Mouse (Mus musculus) 3T3-L1 (cell line): Measurements from ENCODE around the gene Mks1.

Source experiments
- DNase-seq: peaks from one replicate; pipeline ENCODE4 v3.0.0-alpha.2; 2015; ENCODE audit warnings: low read depth, low spot score

The Mks1 gene

GRCm38 (mm10) chr11:87852690-87853596 lies at the start of gene Mks1:
TSS of gene Mks1 (plus strand) at chr11:87853215.
- peak; percentile 88 for DNase-seq

DNA sequence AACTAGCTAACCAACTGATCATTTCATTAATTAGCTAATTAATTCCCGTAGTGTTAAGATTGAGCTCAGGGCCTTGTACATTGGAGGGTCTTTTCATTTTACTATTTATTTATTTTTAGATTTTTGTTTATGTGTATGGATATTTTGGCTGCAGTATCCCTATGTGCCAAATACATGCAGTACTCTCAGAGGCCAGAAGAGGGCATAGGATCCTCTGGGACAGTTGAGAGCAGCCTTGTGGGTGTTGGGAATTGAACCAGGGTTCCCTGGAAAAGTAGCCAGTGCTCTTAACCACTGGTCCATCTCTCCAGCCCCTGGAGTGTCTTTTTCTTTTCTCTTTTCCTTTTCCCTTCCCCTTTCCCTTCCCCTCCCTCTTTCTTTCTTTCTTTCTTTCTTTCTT lies 47.6 kb upstream of the Mks1 start:
- peak; percentile 68 for DNase-seq

DNA sequence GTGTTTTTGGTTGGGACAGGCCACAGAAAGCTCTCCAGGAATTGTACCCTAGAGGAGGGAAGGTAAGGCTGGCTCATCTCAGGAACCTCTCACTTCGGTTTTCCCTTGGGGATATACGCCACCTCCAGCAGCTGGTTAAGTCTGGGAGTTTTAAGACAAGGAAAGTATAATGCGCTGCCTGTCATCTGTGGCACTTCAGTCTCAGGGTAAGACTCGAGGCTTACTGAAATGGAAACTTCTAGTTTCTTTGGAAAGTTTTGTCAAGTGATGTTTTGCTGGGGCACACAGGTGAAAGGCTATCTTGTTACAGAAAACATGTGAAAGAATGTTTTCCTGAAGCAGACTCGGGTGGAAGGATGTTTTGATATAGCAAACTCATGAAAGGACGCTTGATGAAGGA lies 45.6 kb upstream of the Mks1 start:
- no peak for DNase-seq

DNA sequence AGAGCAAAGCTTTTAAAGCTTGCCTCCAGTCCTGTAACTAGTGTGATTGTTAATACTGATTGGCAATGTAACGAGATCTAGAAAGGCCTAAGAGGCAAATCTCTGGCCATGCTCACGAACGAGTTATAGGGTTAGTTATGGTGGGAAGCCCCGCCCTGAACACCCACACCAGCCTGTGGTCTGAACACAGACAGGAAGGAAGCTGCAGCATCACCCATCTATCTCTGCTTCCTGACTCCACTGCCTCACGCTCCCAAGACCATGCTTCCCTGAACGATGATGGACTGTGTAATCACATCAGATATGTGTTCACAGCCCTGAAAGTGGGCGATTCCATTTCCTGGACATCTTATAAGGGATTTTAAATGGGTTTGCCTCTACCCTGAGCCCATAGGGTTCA lies 44.8 kb upstream of the Mks1 start:
- DNase-seq = no peak

- no peak for DNase-seq
Measured at GRCm38 (mm10) chr11:87811396-87811795, 41.6 kb upstream of the Mks1 start.

- no peak for DNase-seq
Measured at GRCm38 (mm10) chr11:87814831-87815230, 38.2 kb upstream of the Mks1 start.

DNA sequence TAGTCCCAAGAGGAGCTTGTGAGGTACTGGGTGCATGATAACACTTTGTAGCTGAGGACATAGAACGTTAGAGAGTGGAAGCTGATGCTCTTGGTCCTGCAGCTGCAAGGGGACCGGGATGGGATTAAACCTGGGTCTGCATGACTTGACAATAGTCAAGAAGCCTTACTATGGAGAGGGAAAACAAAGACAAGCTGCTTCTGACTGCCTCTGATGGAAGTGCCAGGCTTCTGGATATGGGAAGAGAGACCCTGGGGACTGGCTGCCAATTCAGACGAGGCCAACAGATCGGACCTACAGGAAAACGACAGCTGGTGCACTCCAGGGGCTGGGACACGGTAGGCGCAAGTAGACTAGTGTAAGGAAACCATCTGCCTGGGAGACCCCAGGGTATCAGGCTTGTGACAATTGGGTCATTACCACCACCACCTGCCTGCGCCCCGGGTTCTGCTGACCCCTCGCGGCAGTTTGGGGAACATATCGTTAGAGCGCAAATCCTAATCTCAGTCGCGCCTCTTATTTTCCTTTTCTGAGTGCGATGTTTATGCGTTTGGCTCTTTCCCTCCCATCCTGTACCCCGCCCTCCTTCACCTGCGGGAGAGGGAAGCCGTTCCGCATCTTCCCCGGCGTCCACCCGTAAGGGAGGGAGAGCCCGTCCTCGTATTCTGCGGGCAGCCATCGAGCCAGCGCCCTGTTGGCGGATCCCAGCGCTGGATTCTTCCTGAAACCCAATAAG lies 36.1 kb upstream of the Mks1 start:
- no peak for DNase-seq

- no peak for DNase-seq
Measured at GRCm38 (mm10) chr11:87817443-87817773, 35.6 kb upstream of the Mks1 start.

DNA sequence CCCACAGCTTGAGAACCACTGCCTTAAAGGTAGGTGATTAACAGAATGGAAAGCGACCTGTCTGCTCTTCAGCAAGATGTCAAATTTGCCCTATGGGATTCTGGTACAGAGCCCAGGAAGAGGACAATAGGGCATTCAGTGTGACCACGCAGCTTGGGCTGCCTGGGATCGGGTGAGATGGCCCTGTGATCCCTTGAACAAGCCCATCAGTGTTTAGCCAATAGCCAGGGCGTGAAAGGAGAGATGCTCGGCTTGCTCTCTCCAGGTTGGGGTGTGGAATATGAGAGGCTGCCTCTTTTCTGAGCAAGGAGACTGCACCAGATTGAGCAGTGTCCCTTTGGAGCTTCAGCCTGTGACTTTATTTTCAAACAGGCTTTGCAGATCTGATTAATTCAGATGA lies 31.5 kb upstream of the Mks1 start:
- no peak for DNase-seq

DNA sequence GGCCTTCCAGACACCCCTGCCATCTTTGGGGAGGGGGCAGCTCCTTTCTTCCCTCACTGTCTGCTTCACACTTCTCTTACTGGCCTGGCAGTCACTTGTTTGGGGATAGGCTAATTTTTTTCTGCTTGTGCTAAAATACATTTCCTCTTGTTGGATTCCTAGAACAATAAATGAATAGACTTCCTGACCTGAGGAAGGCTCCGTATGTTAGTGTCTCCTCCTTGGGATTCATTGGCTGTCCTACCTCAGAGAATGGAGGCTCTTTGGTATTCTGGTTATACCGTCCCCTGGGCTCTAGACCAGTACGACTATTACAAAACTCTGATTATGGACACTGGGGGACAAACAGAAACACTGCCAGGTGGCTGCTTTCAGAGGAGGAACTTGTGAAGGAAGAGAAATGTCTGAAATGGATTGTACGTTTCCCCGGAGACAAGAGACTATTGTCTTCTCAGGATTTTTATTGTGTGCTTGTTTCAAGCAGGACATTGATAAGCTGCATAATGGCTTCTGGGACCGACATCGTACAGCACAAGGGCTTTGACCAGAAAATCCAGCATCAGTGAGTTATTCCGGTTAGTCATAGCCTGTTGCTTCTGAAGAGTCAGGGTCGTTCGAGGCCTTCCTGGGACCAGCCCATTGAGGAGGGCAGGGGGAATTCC lies 24.6 kb upstream of the Mks1 start, which contains the start of gene Lpo:
Gene Lpo (minus strand): TSS at position 51 of the 662 bp plus-strand sequence.
- DNase-seq = no peak

- DNase-seq = peak; percentile 7
Measured at GRCm38 (mm10) chr11:87840676-87841075, 12.3 kb upstream of the Mks1 start.

DNA sequence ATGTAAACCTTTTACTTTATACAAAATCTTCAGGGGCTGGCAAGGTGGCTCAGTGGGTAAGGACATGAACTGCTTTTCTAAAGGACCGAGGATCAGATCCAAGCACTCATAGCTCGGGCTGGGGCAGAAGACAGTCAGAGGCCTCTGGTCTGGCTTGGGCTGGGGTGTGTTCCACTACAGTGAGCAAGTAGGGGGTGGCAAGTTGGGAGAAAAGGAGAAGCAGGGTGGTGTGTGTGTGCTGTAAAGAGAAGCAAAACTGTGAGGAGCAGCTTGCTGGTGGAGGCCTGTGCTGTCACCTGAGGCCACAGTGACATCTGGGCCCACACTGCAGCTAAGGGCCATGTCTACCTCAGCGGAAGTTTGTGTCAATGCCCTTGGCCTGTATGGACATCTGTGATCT lies 11.6 kb upstream of the Mks1 start:
- no peak for DNase-seq

DNA sequence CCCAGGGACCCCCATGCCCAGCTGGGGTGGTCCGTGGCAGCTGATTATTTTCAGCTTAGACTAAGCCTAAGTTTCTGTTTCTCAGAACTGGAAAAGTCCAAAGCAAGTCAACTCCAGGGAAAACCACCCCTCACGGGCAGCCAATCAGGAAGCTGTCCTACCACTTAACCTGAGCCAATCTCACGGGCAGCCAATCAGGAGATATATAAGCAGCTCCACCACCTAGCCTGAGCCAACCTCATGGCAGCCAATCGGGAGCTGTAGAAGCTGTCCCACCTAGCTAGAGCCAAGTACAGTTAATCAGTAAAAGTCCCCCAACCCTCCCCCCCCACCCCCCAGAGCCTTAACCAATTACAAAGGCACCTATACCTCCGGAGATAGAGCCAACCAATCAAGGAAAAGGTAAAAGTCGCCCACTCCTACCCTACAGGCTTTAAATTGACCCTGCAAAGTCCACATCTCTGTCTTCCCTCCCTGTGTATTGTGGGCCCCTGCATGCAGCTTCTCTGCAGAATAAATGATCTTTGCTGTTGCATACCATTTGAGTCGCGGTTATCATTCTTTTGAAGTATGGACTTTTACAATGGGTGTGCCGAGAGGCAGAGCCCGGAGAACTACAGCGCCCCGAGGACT lies 5.9 kb upstream of the Mks1 start:
- no peak for DNase-seq

DNA sequence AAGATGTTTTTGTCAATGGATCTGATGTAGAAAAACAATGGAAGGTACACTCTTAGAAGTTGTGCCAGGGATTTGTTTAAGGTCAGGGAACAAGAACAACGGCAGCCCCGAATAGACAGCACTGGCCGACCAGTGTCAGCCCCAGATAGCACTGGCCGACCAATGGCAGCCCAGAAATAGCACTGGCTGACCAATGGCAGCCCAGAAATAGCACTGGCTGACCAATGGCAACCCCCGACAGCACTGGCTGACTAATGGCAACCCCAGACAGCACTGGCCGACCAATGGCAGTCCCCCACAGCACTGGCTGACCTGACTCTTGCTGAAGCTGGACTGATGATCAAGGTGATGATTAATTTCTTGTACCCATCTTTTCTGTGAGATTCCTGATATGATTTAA lies 5.1 kb upstream of the Mks1 start:
- DNase-seq = no peak

DNA sequence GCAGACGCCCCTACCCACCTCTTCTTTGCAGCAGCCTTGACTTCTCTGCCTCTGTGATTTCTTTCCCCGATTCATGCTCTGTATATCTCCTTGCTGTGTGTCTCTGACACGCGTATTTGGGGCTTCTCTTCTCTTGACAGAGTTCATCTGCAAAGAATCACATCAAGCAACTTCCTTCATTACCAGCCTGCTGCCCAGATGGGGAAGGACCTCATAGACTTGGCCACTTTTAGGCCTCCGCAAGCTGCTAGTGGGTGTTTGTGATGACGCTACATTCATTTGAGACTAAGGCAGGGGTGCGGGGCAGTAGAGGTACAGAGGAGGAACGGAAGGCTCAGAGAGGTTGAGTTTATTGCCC lies 561 bp downstream of the Mks1 start:
- DNase-seq = peak; percentile 19

DNA sequence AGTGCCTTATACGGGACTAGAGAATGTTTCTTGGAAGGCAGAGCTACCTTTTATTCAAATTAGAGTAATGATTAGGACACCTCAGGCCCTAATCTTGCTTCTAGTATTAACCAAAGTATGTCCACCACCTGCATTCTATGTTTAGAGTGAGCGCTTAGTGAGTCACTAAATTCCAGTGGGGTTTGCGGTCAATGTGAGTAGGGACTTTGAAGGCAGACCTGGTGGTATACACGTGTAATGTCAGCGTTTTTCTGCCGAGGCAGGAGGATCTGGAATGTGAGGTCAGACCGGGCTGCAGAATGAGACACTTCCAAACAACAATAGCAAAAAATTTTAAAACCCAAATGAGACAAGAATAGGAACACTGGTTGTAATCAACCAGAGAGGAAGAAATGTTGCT lies 1.5 kb downstream of the Mks1 start:
- DNase-seq = peak; percentile 67

DNA sequence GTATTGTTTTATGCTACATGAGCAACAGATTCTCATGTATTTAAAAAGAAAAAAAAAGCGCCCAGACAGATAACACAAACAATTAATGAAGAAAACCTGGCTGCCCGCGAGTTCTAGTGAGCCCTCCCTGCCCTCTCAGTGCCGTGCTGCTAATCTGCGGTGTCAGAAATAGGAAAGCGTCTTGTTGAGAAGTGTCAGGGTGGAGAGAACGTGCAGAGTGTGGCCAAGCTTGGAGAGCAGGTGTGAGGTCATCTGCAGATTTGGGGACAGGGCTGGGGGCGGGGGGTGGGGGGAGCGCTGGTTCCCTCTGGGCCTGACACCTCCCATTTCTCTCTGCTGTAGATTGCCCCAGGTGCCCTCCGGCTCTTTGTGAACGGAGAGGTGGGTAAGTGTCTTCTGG lies 6.3 kb downstream of the Mks1 start:
- DNase-seq = no peak

- no peak for DNase-seq
Measured at GRCm38 (mm10) chr11:87860426-87860825, 7.4 kb downstream of the Mks1 start.

- no peak for DNase-seq
Measured at GRCm38 (mm10) chr11:87862805-87863204, 9.8 kb downstream of the Mks1 start.

DNA sequence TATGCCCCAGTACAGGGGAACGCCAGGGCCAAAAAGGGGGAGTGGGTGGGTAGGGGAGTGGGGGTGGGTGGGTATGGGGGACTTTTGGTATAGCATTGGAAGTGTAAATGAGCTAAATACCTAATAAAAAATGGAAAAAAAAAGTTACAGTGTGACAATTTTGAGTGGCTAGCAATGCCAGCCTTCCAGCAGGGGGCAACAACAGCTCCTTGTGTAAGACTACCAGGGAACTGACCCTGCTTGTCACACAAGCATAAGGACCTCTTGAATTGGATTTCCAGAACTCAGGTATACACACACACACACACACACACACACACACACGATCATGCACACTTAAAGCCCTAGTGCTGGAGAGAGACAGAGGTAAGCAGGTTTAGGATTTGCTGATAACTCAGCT lies 13.9 kb downstream of the Mks1 start:
- peak; percentile 27 for DNase-seq

DNA sequence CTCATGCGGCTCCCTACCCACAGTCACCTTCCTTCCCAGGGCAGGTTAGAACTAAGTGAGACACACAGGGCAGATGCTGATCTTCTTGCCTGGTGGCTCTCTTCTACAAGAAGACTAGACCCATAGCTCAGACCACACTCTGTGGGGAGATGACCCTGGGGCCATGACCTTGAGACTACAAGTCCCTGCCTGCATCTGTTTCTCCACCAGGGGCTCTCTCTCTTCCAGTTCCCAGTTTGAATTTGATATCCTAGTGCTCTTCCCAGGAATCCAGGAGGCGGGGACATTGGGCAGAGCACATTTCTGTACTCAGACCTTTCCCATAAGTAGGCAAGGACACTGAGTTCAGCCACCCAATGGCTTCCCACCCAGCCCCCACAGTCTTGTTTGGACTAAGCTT lies 17.1 kb downstream of the Mks1 start:
- no peak for DNase-seq

DNA sequence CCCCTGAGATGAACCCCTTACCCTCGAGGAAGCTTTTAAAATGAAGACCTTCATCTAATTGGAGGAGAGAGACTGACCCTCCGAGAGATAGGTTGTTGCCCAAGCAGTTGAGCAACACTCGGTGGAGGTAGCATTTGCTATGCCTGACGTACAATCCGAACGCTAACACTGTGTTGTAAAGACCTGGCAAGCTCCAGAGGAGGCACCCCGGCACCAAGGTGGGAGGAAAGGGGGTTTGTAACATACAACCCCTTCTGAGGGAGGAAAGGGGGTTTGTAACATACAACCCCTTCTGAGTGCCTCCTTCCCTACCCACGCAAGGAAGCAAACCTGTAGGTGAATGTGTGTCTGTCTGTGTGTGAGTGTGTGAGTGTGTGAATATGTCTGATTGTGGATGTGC lies 18.8 kb downstream of the Mks1 start:
- DNase-seq = no peak
